Mouse (Mus musculus) monocyte, adult 2 months (primary cell): ENCODE data around the gene D630045J12Rik.

ENCODE experiments used
- DNase-seq, 2 experiments: peaks; one replicate each; pipeline ENCODE4 v3.0.0; 2022; ENCODE audit warnings: low spot score in 2 of 2, low read depth in 1 of 2

D630045J12Rik gene

DNA sequence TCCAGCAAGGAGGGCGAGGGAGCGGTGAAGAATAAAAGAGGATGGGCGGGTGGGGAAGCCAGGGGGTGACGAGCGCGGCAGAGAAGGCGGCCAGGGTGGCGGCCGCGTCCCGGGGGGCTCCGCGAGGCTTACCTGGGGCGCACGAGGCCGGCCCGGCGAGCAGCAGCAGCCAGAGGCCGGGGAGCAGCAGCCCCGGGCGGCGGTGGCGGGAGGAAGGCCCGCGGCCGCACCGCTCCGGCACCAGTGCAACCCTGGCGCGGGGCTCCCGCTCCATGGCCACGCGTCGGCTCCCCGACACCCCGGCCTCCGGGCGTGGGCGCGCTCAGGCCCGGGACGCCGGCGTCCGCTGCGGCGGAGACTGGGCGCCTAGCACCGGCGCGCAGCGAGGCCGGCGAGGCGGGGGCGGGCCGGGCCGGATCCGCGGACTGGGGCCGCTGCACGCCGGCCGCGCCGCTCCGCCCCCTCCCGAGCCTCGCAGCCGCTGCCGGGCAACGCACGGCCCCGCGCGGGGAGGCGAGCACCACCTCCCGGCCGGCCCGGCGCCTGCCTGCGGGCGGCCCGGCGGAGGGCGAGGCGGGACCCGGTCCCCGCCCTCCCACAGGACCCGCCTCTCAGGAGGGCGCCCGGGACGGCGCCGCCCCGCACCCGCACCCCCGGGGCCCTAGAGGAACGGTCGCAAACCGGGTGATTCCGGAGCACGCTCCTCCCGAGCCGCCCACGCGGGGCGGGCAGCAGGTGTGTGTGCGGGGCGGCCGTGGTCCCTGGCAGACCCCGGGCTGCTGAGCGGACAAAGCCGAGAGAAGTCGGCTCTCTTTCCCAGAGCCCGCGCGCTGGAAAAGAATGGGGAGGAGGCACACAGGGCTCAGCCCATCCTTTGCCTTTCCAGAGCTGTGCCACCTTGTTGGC lies at the start of gene D630045J12Rik:
D630045J12Rik (minus strand) TSS at position 274 of the 906 bp plus-strand sequence.
- DNase-seq = no peak

DNA sequence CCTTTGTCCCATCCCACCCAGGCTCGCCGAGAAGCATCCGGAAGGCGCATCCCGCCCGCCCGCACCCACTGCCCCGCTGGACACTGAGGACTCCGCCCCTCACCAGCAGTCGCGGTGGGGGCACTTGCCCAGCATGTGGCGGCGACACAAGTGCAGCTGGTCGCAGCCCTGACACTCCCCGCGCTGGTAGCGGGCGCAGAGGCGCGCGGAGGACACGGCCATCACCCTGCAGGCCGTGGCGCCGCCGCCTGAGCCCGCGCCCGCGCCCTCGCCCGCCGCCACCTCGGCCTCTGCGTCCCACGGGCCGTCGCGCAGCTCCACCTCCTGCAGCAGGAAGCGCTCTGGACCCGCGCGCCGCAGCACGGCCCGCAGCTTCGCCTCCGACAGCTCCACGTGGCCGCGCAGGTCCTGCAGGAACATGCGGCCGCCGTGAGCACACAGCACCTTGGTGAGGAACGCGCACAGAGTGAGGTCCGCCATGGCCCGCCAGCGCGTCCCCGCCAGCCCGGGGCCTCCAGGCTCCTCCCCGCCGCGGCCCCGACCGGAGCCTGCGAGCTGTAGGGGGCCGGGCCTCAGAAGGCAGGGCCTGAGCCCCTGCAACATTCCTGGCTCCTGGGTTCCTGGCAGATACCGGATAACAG lies 45.1 kb upstream of the D630045J12Rik start, which contains the start of gene Zc3hav1l:
Zc3hav1l (minus strand) TSS at position 499 of the 641 bp plus-strand sequence.
- peak in 1 of 2 experiments; percentile 5 for DNase-seq

DNA sequence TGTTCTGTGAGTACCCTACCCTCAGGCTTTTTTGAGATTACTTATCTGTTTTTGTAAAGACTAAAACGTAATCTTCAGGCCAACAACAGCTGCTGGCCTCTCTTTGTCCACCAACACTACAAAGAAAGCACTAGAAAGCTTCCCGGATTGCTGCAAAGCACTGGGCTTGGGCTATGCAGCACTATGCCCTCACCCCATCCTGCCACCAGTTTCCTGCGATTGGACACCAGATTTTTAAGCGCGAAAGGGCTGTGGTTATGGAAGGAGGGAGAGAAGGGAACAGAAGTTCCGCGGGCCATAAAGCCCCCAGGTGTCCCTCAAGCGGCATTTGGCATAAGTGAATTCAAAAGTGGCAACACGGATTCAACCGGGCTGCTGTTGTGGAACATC lies 44.4 kb upstream of the D630045J12Rik start:
- no peak for DNase-seq

DNA sequence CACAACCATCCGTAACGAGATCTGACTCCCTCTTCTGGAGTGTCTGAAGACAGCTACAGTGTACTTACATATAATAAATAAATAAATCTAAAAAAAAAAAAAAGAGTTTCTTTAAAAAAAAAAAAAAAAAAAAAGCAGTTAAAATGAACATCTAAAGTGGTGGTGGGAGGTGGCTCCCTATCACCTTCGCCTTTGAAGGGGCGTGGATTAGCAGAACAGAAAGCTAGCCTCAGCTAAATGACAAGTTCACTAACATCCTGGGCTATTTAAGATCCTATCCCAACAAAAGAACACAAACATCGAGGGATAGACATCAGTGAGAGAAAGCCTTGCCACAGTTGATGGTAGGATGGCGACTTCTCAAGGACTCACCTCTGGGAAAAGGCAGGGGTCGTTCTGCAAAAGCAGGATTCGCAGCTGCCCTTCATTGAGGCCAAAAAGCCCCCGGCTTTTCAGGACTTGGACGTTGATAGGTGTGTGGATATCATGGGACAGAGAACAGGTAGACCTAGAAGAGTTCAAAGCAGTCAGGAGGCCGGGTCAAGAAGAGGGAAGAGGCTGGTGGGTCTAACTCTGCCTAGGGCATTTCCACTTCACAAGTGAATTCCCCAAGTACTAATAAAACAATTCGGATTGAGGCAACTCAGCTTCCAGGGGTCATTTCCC lies 43.9 kb upstream of the D630045J12Rik start:
- no peak for DNase-seq

DNA sequence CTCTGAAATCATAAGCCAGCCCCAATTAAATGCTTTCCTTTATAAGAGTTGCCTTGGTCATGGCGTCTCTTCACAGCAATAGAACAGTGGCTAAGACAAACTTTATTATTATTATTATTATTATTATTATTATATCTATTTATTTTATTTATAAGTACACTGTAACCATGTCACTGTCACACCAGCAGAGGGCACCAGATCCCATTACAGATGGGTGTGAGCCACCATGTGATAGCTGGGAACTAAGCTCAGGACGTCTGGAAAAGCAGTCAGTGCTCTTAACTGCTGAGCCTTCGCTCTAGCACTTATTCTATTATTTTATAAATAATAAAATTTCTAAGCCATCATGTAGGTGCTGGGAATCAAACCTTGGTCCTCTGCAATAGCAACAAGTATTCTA lies 39.9 kb upstream of the D630045J12Rik start:
- DNase-seq = no peak

DNA sequence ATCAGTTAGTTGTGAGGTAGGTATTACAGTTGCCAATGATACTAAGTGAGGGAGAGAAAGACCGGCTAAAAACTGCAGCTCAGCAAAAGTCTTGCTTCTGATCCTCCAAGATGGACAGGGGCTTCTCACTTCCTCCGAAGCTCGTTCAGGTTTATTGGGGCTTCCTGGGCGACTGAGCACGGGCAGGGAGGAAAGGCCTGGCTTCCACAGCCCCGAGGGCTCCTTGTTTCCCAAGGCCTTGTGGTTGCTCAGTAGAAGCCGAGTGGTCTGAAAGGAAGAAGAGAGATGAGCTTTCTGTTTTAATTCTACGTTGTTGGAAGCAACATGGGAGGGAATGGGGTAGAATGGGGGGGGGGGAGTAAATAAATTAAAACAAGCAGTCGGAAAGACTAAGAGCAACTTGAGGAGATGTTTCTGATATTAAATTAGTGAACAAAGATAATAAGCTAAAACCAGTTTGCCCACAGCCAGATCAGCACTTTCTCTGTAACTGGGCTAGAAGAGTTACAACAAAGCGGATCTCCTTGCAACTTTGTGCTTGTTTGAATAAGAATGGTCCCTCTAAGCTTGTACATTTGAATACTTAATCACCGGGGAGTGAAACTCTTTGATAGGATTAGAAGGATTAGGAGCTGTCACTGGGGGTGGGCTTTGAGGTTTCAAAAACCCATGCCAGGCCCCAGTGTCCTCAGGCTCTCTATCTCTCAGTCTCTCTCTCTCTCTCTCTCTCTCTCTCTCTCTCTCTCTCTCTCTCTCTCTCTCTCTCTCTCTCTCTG lies 39.2 kb upstream of the D630045J12Rik start:
- DNase-seq = no peak

DNA sequence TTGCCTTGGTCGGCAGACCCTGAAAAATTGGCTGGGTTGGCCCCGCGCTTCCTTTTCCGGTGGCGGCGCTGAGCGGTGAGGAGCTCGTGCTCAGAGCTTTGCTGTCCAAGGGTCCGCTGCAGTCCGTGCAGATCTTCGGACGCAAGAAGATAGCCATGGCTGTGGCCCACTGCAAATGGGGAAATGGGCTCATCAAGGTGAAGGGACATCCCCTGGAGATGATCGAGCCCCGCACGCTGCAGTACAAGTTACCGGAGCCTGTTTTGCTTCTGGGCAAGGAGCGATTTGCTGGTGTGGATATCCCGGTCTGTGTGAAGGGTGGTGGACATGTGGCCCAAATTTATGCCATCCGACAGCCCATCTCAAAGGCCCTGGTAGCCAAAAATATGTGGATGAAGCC lies 30.6 kb upstream of the D630045J12Rik start:
- no peak for DNase-seq

DNA sequence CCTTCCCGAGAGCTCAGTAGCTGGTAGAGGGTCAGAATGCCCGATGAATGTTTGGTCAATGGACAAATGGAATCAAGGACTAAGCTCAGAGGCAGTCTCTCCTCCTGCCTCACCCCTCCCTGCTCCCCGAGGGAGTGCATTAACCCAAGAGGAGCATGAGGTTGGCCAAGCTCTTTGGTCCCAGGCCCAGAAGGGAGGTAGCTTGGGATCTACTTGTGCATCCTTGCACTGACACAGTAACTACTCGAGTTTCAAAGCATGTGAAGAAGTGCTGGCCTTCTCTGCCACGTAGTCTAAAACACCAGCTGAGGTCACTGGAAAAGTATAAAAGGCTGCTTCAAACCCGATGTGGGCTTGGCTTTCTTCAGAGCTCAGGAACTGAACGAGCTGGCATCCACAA lies 10.7 kb upstream of the D630045J12Rik start:
- no peak for DNase-seq

DNA sequence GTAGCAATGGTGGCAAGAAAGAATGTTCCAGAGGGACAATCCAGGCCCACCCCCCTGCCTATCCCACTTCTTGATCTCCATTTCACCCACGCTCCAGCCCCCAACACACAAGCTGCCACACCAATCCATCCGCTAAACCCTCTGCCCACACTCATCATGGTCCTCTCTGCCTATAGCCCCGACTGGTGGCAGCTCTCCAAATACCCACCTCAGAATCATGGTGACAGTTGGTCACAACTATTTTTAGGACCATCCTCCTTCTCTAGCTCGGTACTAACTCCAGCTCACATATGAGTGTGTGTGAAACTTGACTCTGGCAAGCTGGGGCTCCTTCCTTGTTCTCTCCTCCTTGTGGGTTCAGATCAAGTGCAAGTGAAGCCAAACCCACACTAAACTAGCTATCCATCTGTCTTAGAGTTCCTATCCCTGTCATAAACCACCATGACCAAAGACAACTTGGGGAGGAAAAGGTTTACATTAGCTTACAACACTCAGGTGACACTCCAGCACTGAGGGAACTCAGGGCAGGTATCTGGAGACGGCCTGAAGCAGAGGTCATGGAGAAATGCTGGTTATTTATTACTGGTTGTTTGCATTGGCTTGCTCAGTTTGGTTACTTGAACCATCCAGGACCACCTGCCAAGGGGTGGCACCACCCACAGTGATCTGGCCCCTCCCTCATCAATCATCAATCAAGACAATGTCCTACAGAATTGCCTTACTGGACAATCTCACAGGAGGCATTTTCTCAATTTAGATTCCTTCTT lies 9.8 kb upstream of the D630045J12Rik start:
- no peak for DNase-seq

DNA sequence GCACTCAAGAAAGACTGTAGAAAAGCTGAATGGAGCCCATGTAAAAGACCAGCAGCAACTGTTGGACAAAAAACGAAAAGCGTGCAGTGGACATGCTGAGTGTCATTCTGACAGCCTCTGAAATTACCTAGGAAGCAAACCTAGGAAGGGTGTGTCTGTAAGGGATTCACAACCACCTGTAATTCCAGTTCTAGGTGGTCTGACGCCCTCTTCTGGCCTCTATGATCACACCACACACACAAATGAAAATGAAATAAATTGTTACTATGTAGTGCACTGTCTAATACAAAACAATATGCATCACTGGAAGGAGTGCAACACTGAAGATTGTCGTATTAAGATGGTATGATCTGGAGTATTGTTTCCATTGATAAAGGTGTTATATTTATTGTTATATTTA lies 8.1 kb upstream of the D630045J12Rik start:
- DNase-seq = no peak

DNA sequence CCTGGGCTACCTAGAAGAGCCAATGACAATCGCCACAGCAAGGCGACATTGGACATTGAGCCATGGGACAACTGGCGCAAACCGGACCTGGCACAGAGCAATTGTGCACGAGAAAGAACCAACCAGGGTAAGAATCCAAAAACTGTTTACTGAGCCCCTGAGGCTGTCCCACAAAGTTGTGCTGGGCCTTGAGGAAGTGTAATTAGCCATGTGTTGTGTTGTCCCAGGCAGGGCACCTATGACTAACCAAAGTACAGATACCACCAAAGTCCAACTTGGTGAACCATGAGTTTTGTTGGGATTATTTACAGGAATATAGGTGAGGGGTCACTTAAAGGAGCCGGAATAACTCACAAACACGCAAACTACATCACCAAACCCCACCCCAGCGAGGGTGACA lies 3.7 kb upstream of the D630045J12Rik start:
- DNase-seq = no peak

DNA sequence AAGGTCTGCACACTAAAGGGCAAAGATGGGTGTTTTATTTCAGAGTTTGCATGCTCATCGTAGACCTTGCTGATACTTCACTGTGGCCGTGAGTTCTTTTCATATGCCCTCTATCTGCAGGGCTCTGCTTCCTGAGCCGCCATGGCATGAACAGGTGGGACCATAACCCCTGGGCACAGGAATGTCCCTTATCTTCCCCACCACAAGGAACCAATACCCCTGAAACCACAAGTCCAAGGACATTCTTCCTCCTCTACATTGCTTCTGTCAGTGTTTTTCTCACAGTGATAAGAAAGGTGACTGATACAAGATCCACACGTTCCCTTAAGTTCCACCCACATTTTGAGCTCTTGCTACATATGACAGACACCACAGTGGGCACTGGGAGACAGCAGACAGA lies 3.0 kb upstream of the D630045J12Rik start:
- no peak for DNase-seq

DNA sequence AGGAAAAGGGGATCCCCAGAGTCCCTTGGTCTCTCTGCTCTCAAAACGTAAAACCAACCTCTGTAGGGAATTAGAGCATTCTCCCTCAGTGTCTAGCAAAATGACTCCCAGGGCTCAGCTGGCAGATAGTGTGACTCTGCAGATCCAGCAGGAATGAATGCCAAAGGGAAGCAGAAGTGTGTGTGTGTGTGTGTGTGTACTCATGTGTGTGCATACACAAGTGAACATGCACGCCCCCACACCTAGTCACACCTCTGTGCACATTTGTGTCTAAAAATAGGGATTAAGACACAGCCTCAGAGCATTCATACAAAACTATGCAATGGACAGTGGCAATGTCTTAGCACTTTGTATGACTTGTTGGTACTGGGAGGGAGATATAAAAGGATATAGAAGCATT lies 2.0 kb upstream of the D630045J12Rik start:
- DNase-seq = no peak

DNA sequence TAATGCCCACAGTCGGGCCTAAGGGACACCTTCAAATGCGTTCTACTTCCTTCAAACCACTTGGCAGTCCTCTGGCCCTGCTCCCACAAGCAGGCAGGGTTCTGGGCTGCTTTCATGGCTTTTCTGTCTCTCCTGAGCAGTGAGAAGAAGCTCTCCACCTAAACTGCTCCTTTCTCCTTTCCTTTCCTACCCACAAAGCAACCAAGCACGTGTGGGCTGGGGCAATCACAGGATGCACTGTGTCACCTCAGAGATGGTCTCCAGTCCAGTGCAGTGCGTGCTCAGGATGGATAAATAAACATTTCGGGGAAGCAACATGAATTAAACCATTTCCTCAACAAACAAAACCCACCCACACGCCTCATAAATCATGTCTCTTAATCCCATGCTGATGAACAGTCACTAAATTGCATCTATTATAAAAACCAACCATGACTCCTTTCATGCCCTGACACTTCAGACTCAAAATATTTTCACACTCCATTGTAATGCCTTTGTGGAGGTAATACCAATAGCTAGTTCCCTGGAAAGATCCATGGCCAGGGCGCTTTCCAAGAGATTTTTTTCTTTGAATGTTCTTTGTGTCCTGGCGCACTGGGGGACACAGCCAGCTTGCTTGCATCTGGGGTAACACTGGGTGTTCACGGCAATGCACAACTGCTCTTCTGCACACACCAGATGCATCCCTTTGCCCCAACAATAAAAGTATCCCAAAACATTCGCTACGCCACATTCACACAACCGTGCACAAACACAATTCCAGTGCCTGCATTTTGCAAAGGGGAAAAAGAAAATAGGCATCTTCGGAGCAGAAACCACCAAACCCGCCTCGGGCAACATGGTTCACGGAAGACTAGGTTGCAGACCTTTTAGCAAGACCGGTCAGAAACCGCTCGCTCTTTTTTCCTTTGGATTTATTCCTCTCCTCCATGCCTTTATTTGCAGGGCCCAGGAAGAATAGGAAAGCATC lies 758 bp downstream of the D630045J12Rik start:
- DNase-seq = no peak

DNA sequence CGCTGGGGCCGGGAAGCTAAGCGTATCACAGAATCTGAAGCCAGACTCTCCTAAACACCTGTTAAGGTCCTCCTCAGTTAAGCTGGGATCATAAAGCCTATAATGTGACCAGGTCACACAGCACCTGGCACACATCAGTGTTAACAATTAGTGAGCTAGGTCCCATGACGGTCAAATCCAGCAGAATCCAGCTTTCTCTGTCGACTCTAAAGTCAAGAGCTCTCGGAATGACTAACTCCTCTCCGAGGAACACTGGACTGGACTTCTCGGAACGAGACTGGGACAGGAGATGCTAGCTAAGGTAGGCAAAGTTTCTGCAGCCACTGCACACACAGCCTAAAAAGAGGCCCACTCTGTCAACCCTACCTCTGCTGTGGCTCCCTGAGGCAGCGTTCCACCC lies 1.7 kb downstream of the D630045J12Rik start:
- no peak for DNase-seq

DNA sequence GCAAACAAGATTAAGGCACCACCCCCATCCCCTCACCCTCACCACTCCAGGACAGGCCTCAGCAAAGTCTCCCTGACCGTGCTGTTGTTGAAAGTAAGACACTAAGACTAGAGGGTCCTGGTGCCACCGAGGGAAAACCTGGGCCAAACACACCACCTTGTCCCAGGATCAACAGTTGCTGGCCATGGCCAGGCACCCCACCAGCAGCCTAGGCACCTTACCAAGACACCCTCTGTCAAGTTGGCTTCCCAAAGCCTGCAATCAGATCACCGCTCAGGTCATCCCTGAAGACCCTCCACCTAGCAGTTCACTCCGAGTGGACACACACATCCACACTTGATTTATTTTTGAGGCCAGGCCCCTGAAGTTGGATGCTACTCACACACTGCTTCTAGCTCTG lies 2.3 kb downstream of the D630045J12Rik start:
- DNase-seq = no peak

DNA sequence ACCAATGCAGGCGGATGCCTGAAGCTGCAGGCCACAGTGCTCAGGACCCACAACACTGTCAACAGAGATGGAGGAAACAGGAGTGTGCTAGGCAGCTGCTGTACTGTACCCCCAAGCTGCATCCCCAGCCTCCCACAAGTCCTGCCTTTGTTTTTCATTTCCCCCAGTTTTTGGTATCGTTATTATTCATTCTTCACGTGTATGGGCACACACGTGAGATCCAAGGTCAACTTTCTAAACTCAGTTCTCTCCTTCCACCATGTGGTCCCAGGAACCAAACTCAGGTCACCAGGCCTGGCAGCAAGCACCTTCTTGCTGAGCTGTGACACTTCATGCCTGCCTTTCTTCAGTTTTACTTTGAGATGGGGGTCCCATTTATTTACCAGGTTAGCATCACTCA lies 6.4 kb downstream of the D630045J12Rik start:
- no peak for DNase-seq

DNA sequence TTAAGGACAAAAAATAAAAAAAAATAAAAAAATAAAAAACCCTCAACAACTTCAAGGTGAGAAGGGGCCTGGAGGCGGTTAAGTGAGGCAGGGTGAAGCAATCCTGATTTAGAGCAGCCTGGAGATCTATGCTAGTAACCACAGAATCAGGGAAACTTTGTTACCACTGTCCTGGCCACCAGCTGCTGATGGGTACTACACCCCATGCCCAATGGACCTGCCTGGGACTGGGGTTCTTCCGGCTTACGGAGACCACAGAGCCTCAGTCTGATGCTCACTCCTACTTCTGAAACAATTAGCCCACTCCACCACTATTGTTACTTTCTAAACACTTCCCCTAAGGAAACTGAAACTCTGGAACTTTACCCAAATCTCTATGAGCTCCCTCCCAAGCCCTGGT lies 9.0 kb downstream of the D630045J12Rik start:
- no peak for DNase-seq

DNA sequence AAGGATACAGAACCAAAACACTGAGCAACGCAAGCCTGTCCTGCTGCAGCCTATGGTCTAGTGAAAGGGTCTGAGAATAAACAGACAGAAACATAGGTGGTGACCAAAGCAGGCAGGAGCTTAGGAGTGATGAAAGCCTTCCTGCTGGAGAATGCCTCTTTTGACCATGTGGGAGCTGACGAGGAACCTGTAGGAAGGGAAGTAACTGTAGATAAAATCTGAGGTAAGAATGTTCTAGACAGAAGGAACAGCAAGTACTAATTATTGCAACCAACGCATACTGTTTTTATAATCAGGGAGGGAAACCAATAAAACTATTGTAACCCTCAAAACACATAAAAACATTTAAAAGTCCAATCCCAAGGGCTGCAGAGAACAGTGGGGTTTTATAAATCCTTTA lies 9.6 kb downstream of the D630045J12Rik start:
- DNase-seq = no peak
